Mouse (Mus musculus) kidney, postnatal 0 days (tissue): ENCODE results near the gene Map2k1. TPM values are rescaled to one million over a fixed set of nuclear protein-coding genes. Genes with fewer than 3 reads are reported as not detected.
"Not testable (repeated sequence)": the region's sequence is repeated elsewhere in the genome, so short reads cannot be mapped to it uniquely, and the experiment has no call there.

Source experiments
- ATAC-seq: fragments of 200-750 bp; cut with Nextera tagmentation; replicated peaks from 2 replicates; pipeline ENCODE4 v1.8.0; 2017; ENCODE audit warnings: low read depth, moderate number of reproducible peaks, moderate TSS enrichment, moderate library complexity; ENCODE audit not compliant: low FRiP score
- DNase-seq: peaks from one replicate; pipeline ENCODE4 v3.0.0-alpha.2; 2016; ENCODE audit warnings: low spot score
- H3K27ac ChIP-seq: fragments of 300-500 bp; sonication (generic); 2 replicates; pipeline ENCODE4 v1.5.1; 2014; ENCODE audit warnings: mild to moderate bottlenecking
- H3K27me3 ChIP-seq: fragments of 300-500 bp; sonication (generic); 2 replicates; pipeline ENCODE4 v1.6.1; 2014; ENCODE audit warnings: low read length, mixed read lengths; ENCODE audit not compliant: insufficient read depth
- H3K36me3 ChIP-seq: fragments of 300-500 bp; sonication (generic); 2 replicates; pipeline ENCODE4 v1.6.1; 2014; ENCODE audit warnings: low read length, mixed read lengths; ENCODE audit not compliant: insufficient read depth
- H3K4me1 ChIP-seq: fragments of 300-500 bp; sonication (generic); replicated peaks from 2 replicates; pipeline ENCODE4 v1.6.1; 2014; ENCODE audit warnings: antibody characterized with exemption, low read length, mixed read lengths; ENCODE audit not compliant: insufficient read depth
- H3K4me2 ChIP-seq: fragments of 300-500 bp; sonication (generic); 2 replicates; pipeline ENCODE4 v1.6.1; 2014; ENCODE audit warnings: mild to moderate bottlenecking, low read length, moderate library complexity, mixed read lengths
- H3K4me3 ChIP-seq: fragments of 300-500 bp; sonication (generic); replicated peaks from 2 replicates; pipeline ENCODE4 v1.5.1; 2014; ENCODE audit warnings: low read depth, low read length
- H3K9ac ChIP-seq: fragments of 300-500 bp; sonication (generic); 2 replicates; pipeline ENCODE4 v1.6.1; 2014; ENCODE audit warnings: low read depth, low read length
- H3K9me3 ChIP-seq: fragments of 300-500 bp; sonication (generic); replicated peaks from 2 replicates; pipeline ENCODE4 v1.6.1; 2016; ENCODE audit warnings: low read length, inconsistent platforms, mixed read lengths
- CTCF ChIP-seq: IDR thresholded peaks from 2 replicates; pipeline ENCODE4 v1.5.1; 2016; ENCODE audit warnings: antibody characterized with exemption, low read depth, mild to moderate bottlenecking, moderate library complexity
- WGBS: fragments of 180-500 bp; shearing (Covaris S2); extraction: QIAGEN DNeasy Blood & Tissue Kit; methylation state at CpG from one replicate; pipeline ENCODE4 v1.1.7; 2014; 5-methylcytosine and 5-hydroxymethylcytosine counted together
- polyA plus RNA-seq: library from polyadenylated mRNA; unstranded; fragments of >200 nt; fragmentation: Nextera tagmentation; extraction: Ambion mirVana; gene quantifications from 2 replicates; pipeline ENCODE4 v1.2.1, GENCODE M21; 2015

Map2k1 gene
- polyA plus RNA-seq = 81.6 and 82.7 TPM in 2 replicates

GRCm38 (mm10) chr9:64253021-64253904 is at the start of gene Map2k1:
Gene Map2k1 (minus strand): TSS chr9:64253631.
- H3K4me3 ChIP-seq = peak within 1 kb of the TSS; percentile 97
- peak within 1 kb of the TSS; percentile 85 for H3K9ac ChIP-seq
- no peaks in the 10 kb centered on the region for H3K27me3 ChIP-seq
- DNase-seq = peak; percentile 100
- no peaks in the 10 kb centered on the region for H3K9me3 ChIP-seq
- H3K27ac ChIP-seq = peak within 1 kb of the TSS; percentile 92
- peak within 1 kb of the TSS; percentile 87 for H3K4me2 ChIP-seq
- TF ChIP-seq CTCF = peak; percentile 89
- no peaks in the 10 kb centered on the region for H3K36me3 ChIP-seq
- H3K4me1 ChIP-seq = peaks cover 10% of the 10 kb centered on the region; the same call in 1 of the 2 replicates
- under 1% methylated on average over 89 of the region's 89 CpGs for WGBS
- peak; percentile 97 for ATAC-seq

- not testable (repeated sequence) for H3K4me3 ChIP-seq, H3K4me1 ChIP-seq, H3K27me3 ChIP-seq, DNase-seq, H3K27ac ChIP-seq, H3K9ac ChIP-seq, ATAC-seq, H3K4me2 ChIP-seq, H3K9me3 ChIP-seq
- 98% methylated on average over 4 of the region's 4 CpGs for WGBS
- peaks cover 29% of the 10 kb centered on the region; the same call in 1 of the 2 replicates for H3K36me3 ChIP-seq
These were observed 49.7 kb upstream of the Map2k1 start for GRCm38 (mm10) chr9:64303086-64303485.

- H3K4me1 ChIP-seq = peaks cover 5% of the 10 kb centered on the region; the same call in 1 of the 2 replicates
- no peak overlapping the region for H3K27ac ChIP-seq
- H3K9me3 ChIP-seq = no peaks in the 10 kb centered on the region
- no peak for DNase-seq
- no peak for TF ChIP-seq CTCF
- peak overlapping the region; percentile 60 for H3K4me2 ChIP-seq
- no peaks in the 10 kb centered on the region for H3K27me3 ChIP-seq
- H3K4me3 ChIP-seq = peak overlapping the region; percentile 57
- no peaks in the 10 kb centered on the region for H3K36me3 ChIP-seq
- no peak for ATAC-seq
- 35% methylated on average over 5 of the region's 5 CpGs for WGBS
- H3K9ac ChIP-seq = peak overlapping the region; percentile 74
These were observed 29.1 kb upstream of the Map2k1 start for GRCm38 (mm10) chr9:64282404-64282987.

GRCm38 (mm10) chr9:64281781-64282178 is 28.3 kb upstream of the Map2k1 start:
- Histone ChIP-seq H3K9ac (peak overlapping the region; percentile 74), H3K4me2 (peak overlapping the region; percentile 60), H3K4me1 (peaks cover 5% of the 10 kb centered on the region; the same call in 1 of the 2 replicates), H3K27ac (peak overlapping the region; percentile 79), H3K4me3 (peak overlapping the region; percentile 57), H3K36me3 (no peaks in the 10 kb centered on the region), H3K9me3 (no peaks in the 10 kb centered on the region), H3K27me3 (no peaks in the 10 kb centered on the region)
- 0% methylated on average over 24 of the region's 24 CpGs for WGBS
- TF ChIP-seq CTCF = no peak
- DNase-seq = peak; percentile 67
- ATAC-seq = peak; percentile 88

GRCm38 (mm10) chr9:64281105-64281780 is 27.8 kb upstream of the Map2k1 start, which contains the start of gene Tipin:
Gene Tipin (plus strand): TSS chr9:64281581.
- no peak for TF ChIP-seq CTCF
- 1% methylated on average over 46 of the region's 46 CpGs for WGBS
- Histone ChIP-seq H3K4me3 (peak within 1 kb of the TSS; percentile 57), H3K27me3 (no peaks in the 10 kb centered on the region), H3K4me2 (peak within 1 kb of the TSS; percentile 60), H3K27ac (peak within 1 kb of the TSS; percentile 79), H3K9ac (peak within 1 kb of the TSS; percentile 74), H3K9me3 (no peaks in the 10 kb centered on the region), H3K36me3 (no peaks in the 10 kb centered on the region), H3K4me1 (peaks cover 5% of the 10 kb centered on the region; the same call in 1 of the 2 replicates)
- ATAC-seq = peak; percentile 92
- peak; percentile 98 for DNase-seq
